Mouse (Mus musculus): ENCODE results near the gene Pkig.

Gene Pkig

DNA sequence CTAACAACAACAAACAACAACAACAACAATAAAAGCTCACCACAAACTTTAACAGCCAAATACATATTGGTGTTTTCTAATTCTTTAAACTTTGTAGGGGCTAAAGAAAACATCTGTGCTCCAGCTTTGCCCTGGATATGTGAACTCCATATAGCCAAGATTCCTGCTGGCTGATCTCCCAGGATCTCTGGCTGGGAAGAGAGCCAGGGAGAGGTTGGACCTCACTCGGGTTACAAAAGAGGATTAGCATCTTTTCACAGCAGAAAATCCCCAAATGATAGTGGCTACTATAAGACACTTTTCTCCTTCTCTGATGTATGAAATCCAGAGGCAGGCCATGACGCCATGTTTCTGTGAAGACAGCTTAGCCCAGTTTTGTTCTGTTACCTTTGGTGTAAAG is 98.5 kb downstream of the Pkig start:
- no peak for DNase-seq (ENCODE audit: low read depth, low spot score)

DNA sequence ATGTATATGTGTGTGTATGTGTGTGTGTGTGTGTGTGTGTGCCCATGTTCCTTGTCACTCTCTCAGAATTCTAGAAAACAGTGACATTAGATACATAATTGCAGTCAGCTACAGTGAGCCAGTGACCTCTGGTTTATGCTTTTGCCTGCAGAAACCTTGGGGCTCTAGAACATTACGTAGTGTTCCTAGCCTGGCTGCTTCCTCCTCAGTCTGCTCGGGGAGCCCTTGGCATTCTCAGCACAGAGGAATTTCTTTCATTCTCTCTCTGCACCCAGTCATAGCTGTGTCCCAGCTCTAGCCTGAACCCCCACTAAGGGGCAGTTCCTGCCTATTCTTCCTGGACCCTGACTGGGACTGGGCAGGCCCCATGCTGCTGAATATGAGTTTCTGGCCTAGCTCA is 100.0 kb downstream of the Pkig start:
- DNase-seq (ENCODE audit: low read depth, low spot score), result no peak

DNA sequence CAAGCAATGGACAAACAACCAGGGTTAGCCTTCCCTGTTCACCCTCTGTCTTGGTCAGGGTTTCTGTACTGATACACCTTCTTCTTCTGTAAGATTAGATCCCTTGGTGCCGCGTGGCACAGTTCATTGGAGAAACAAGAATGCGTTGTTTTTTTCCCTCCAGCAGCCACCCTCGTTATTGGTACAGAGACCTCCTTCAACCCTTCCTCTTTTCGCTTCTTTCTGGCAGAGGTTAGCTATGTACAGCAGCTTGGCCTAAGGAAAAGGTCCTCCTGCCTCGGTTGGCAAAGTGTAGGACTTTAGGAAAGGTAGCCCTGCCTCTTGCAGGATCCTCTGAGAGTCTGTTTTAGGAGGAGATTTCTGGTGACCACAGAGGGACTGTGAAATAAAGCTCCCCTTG is 102.4 kb downstream of the Pkig start:
- DNase-seq (ENCODE audit: low read depth, low spot score), result no peak

DNA sequence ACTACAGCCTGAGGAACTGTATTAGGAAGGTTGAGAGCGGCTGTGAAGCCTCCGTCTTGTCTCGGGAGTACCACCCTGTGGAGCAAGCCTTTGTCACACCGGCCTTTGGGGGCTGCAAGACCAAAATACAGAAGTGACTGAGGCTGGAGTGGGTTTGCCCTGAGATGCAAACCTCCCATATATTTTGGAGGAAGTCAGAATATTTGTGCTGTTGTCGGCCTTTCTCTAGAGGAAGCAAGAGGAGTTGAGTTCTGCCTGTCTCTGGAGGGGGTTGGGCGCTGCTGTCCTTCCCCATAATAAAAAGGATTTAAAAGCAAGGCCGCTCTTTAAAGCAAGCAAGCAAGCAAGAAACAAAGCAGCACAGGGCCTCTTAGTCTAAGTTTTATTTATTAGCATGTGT is 103.2 kb downstream of the Pkig start:
- no peak for DNase-seq (ENCODE audit: low read depth, low spot score)

DNA sequence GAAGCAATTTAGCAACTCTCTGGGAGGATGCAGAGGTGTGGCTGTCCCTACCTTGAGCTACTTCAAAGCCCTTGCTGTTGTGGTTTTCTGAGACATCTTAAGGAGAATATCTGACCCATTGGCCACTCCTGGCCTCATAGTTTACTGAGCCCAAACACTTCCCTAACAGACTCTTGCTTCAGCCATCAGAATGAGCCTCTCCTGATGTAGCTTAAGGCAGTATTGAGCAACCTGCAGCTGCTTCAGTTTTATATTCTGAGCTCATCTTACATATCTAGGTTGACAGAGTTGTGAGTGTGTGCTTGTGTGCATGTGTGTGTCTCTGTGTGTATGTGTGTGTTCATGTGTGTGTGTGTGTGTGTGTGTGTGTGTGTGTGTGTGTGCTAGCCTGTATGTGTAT is 108.1 kb downstream of the Pkig start:
- DNase-seq (ENCODE audit: low read depth, low spot score), result no peak

DNA sequence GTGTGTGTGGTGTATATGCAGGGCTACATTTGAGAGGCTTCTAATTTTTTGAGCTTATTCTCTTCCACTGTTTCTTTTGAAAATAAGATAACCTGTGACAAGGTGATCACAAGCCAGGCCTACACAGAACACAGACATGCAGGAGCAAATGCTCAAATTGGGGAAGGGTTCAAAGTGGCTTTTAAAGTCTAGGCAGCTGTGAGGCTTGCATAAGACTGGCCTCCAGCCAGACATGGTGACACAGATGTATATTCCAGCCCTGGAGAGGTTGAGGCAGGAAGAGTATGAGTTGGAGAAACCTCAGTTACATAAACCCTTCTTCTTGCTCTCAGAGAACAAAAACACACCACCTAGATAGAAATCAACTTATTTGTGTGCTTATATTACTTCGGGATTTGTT is 108.7 kb downstream of the Pkig start:
- no peak for DNase-seq (ENCODE audit: low read depth, low spot score)

DNA sequence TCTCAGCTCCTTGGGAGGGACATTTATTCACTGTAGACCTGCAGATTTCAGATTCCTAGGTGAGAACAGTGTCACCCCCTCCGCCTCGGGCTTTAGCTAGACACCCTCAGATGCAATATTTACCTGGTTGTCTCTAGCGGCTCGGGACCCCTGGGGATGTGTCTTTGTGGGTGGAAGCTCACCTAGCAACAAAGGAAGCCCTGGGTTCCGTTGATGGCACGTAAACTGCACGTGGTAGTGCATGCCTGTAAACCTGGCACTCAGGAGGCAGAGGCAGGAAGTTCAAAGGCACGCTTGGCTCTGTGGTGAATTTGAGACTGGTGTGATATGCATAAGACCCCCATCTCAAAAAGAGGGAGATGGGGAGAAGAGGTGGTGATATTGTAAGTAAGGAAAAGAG is 112.5 kb downstream of the Pkig start:
- DNase-seq (ENCODE audit: low read depth, low spot score), result no peak

Data from forelimb bud, embryonic 11.5 days (tissue).